In the genomic region with DNA sequence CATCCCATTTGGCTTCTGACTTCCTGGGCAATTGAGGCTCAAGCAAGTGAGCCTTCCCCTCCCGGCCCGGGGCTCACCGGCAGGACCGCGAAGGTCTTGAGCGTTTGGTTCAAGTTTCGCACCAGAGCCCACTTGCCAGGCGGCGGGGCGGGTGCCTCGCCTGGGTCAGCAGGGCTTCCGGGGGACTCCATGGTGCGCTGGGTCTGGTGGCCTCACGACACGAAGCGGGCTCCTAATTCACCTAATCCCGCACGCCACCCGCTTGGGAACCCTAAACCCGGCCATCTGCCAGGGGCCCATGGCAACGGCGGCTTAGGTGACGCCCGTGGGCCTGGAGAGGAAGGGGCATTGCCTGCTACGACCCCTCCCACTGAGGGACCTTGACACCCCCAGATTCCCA, we compare ENCODE assay signal across 10 mouse cellular contexts. TPM values are rescaled to one million over a fixed set of nuclear protein-coding genes. Genes with fewer than 3 reads are reported as not detected.
A peak's percentile ranks its signal among the peaks of the same experiment; 100 is the strongest.
DNase-seq lines count a peak whose midpoint lies in the region; ATAC-seq lines count a peak whose summit lies in the region.
"Had no signal": no experiment of that assay in that cellular context is flagged by ENCODE, and none has a peak within 500 bp of the region (broad histone marks: within the 10 kb centered on the region; RNA-seq: fewer than 3 reads in every experiment).

No protein-coding gene starts in this region.

- DNase-seq in cerebellum, adult 11-12 months, result peak; percentile 41
- DNase-seq in cerebellum, postnatal 14 days, result no peak
- DNase-seq in lung, postnatal 10 days, result no peak
- DNase-seq in limb, embryonic 11.5 days (ENCODE audit: low spot score), result peak; percentile 38
- DNase-seq in retina, postnatal 7 days (ENCODE audit: low read depth, low spot score), result peak; percentile 32
- DNase-seq in layer of hippocampus, adult 8-10 months (ENCODE audit: low spot score in 2 of 2), result no peak
- DNase-seq in ovary, postnatal 14 days (ENCODE audit: low spot score), result no peak
- DNase-seq: kidney, postnatal 36 days had no signal

- H3K4me2 ChIP-seq in lung, embryonic 15.5 days, result peak overlapping the region; percentile 53
- H3K4me2 ChIP-seq in limb, embryonic 11.5 days (ENCODE audit: low read depth, severe bottlenecking), result peak overlapping the region; percentile 53

- H3K9ac ChIP-seq in lung, embryonic 15.5 days, result no peak overlapping the region
- peak overlapping the region; percentile 14; the same call in 1 of the 2 replicates for H3K9ac ChIP-seq in limb, embryonic 11.5 days (ENCODE audit: low read length)

- WGBS in lung, embryonic 15.5 days, result 6% methylated on average over 25 of the region's 25 CpGs
- WGBS in limb, embryonic 11.5 days, result under 1% methylated on average over 25 of the region's 25 CpGs

- peak overlapping the region; percentile 21; the same call in 1 of the 2 replicates for H3K4me3 ChIP-seq in lung, embryonic 15.5 days
- H3K4me3 ChIP-seq in limb, embryonic 11.5 days (ENCODE audit: low read depth, low read length), result 0 out of 2 replicates have a peak overlapping the region, but pooled peaks have one; percentile 10
- H3K4me3 ChIP-seq: myocyte had no signal

- no peak overlapping the region for H3K27ac ChIP-seq in lung, embryonic 15.5 days
- no peak overlapping the region for H3K27ac ChIP-seq in limb, embryonic 11.5 days (replicated peaks; ENCODE audit: low read depth, low read length)

- ATAC-seq in lung, embryonic 15.5 days (ENCODE audit: borderline replicate concordance, extremely low read depth, low FRiP score, low TSS enrichment), result no peak
- peak; percentile 41; the same call in 1 of the 2 replicates for ATAC-seq in limb, embryonic 11.5 days (ENCODE audit: insufficient number of reproducible peaks, low FRiP score, low TSS enrichment, low read depth)

- H3K27me3 ChIP-seq in lung, embryonic 15.5 days, result peaks cover 28% of the 10 kb centered on the region
- H3K27me3 ChIP-seq in limb, embryonic 11.5 days (ENCODE audit: control insufficient read depth, insufficient read depth, low read length), result no peaks in the 10 kb centered on the region

- 0 out of 2 replicates have a peak, but pooled peaks cover 6% of the 10 kb centered on the region for H3K4me1 ChIP-seq in lung, embryonic 15.5 days
- no peaks in the 10 kb centered on the region; the same call in 1 of the 2 replicates for H3K4me1 ChIP-seq in limb, embryonic 11.5 days (ENCODE audit: control insufficient read depth, insufficient read depth, low read length)

- no peaks in the 10 kb centered on the region for H3K36me3 ChIP-seq in lung, embryonic 15.5 days
- H3K36me3 ChIP-seq in limb, embryonic 11.5 days (ENCODE audit: control insufficient read depth, insufficient read depth, low read length), result no peaks in the 10 kb centered on the region

- no peaks in the 10 kb centered on the region for H3K9me3 ChIP-seq in lung, embryonic 15.5 days
- H3K9me3 ChIP-seq in limb, embryonic 11.5 days (ENCODE audit: control insufficient read depth, low read length), result no peaks in the 10 kb centered on the region

RNA-seq across cellular contexts. Expression of a gene that starts 8.1 kb away (rescaled TPM):
- polyA plus RNA-seq in lung, embryonic 15.5 days (2015; fragmentation: Nextera tagmentation; extraction: Ambion mirVana), result 11.6 and 12.9 TPM in 2 replicates
- polyA plus RNA-seq in limb, embryonic 11.5 days (2014; fragmentation: Nextera tagmentation; extraction: Ambion mirVana), result 14.0 and 15.7 TPM in 2 replicates
- total RNA-seq in layer of hippocampus, adult 8-10 months (2022), result 10 to 100 TPM; 11.1 to 15.0 (median 13.2) TPM

RNA-seq across cellular contexts. Expression of a gene that starts 34.1 kb away (rescaled TPM):
- polyA plus RNA-seq in lung, embryonic 15.5 days (2015; fragmentation: Nextera tagmentation; extraction: Ambion mirVana), result 0.19 and 0.20 TPM in 2 replicates
- 0.14 and 0.20 TPM in 2 replicates for polyA plus RNA-seq in limb, embryonic 11.5 days (2014; fragmentation: Nextera tagmentation; extraction: Ambion mirVana)
- 1 to 10 TPM in 3 of 4 experiments, under 1 TPM in 1; 0.92 to 1.3 (median 1.1) TPM for total RNA-seq in layer of hippocampus, adult 8-10 months (2022)

Comparison
In these comparisons a context has a peak if more than half of its experiments do, and no peak if none do; other contexts are left out.
1. DNase-seq: peak in cerebellum, adult 11-12 months (single experiment), limb, embryonic 11.5 days (single experiment) and retina, postnatal 7 days (single experiment); none in cerebellum, postnatal 14 days (0 of 2), lung, postnatal 10 days (single experiment), layer of hippocampus, adult 8-10 months (0 of 2) and ovary, postnatal 14 days (single experiment).